Mouse (Mus musculus) neural tube, embryonic 15.5 days (tissue): ENCODE measurements around the gene Cntd1. TPM values are rescaled to one million over a fixed set of nuclear protein-coding genes. Genes with fewer than 3 reads are reported as not detected.

Experiments
- ATAC-seq: fragments of 200-750 bp; cut with Nextera tagmentation; 2 replicates; pipeline ENCODE4 v1.8.0; 2017; ENCODE audit warnings: mild to moderate bottlenecking, moderate TSS enrichment, moderate library complexity; ENCODE audit not compliant: low FRiP score
- H3K27ac ChIP-seq: fragments of 300-500 bp; sonication (generic); replicated peaks from 2 replicates; pipeline ENCODE4 v1.5.1; 2015; ENCODE audit warnings: mild to moderate bottlenecking, inconsistent platforms
- H3K27me3 ChIP-seq: fragments of 300-500 bp; sonication (generic); replicated peaks from 2 replicates; pipeline ENCODE4 v1.6.1; 2015; ENCODE audit warnings: inconsistent platforms
- H3K36me3 ChIP-seq: fragments of 300-500 bp; sonication (generic); 2 replicates; pipeline ENCODE4 v1.6.1; 2015; ENCODE audit warnings: inconsistent platforms
- H3K4me1 ChIP-seq: fragments of 300-500 bp; sonication (generic); 2 replicates; pipeline ENCODE4 v1.6.1; 2015; ENCODE audit warnings: inconsistent platforms
- H3K4me2 ChIP-seq: fragments of 300-500 bp; sonication (generic); 2 replicates; pipeline ENCODE4 v1.6.1; 2015; ENCODE audit warnings: inconsistent platforms, mild to moderate bottlenecking, moderate library complexity
- H3K4me3 ChIP-seq: fragments of 300-500 bp; sonication (generic); replicated peaks from 2 replicates; pipeline ENCODE4 v1.5.1; 2015; ENCODE audit warnings: mild to moderate bottlenecking, inconsistent platforms
- H3K9ac ChIP-seq: fragments of 300-500 bp; sonication (generic); replicated peaks from 2 replicates; pipeline ENCODE4 v1.6.1; 2015; ENCODE audit warnings: mild to moderate bottlenecking, inconsistent platforms
- H3K9me3 ChIP-seq: fragments of 300-500 bp; sonication (generic); replicated peaks from 2 replicates; pipeline ENCODE4 v1.6.1; 2016; ENCODE audit warnings: inconsistent platforms
- WGBS: fragments of 180-500 bp; shearing (Covaris S2); methylation state at CpG from one replicate; pipeline ENCODE4 v1.1.7; 2015; ENCODE audit warnings: mixed read lengths; 5-methylcytosine and 5-hydroxymethylcytosine counted together
- polyA plus RNA-seq: library from polyadenylated mRNA; unstranded; fragments of >200 nt; fragmentation: Nextera tagmentation; extraction: Ambion mirVana; gene quantifications from 2 replicates; pipeline ENCODE4 v1.2.1, GENCODE M21; 2015

The Cntd1 gene
- polyA plus RNA-seq, 1 experiment from 2014 or later = 0.77 TPM

DNA sequence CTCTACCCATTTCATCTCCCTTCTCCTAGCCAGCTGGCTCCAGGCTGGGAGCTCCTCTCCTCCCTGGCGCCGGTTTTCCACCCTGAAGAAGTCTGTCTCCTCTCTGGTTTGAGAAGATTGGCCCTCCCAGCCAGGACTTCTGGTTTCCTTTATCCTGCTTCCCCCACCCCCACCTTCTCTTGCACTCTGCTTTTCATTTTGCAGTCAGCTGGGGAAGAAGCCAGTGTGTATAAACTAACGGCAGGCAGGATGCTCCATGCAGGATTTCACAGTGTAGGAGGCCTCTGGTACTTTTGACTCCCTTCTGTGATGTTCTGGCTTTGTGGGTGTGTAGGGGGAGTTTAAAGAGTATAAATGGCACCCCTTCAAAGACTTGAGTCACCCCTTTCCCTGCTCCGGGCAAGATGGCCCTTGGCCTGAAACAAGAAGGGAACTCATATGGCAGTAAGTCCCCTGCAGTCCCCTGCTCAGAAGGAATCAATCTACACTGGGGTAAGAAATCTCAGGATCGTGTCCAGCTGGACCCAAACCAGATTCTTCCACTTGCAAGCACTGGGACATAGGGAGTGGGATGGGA, 40.7 kb upstream of the Cntd1 start:
- Histone ChIP-seq H3K36me3 (no peaks in the 10 kb centered on the region), H3K4me2 (no peak overlapping the region), H3K4me3 (no peak overlapping the region), H3K27ac (no peak overlapping the region), H3K27me3 (no peaks in the 10 kb centered on the region), H3K9ac (no peak overlapping the region), H3K9me3 (no peaks in the 10 kb centered on the region), H3K4me1 (no peaks in the 10 kb centered on the region)
- no peak for ATAC-seq
- WGBS = 72% methylated on average over 5 of the region's 5 CpGs

DNA sequence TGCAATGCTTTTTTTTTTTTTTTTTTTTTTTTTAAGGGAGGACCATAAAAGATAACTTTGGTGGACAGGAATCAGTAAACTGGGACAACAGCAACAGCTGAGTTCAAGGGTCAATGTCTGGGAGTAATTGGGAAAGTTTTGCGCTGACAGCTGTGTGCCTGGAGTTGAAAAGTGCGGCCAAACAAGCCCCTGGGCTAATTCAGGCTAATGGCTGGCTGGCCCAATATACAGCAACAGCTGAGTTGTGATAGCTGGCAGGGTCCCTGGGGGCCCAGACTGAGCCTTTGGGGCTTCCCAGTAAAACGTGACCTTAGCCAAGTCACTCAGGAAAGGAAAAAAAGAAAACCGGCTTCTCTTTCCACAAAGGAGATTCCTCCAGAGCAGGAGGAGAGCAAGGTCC, 33.7 kb upstream of the Cntd1 start:
- peaks cover 16% of the 10 kb centered on the region for H3K4me1 ChIP-seq
- ATAC-seq = no peak
- no peak overlapping the region for H3K9ac ChIP-seq
- no peak overlapping the region; the same call in 1 of the 2 replicates for H3K4me3 ChIP-seq
- WGBS = 24% methylated on average over 4 of the region's 4 CpGs
- H3K27me3 ChIP-seq = peaks cover 36% of the 10 kb centered on the region
- no peaks in the 10 kb centered on the region for H3K9me3 ChIP-seq
- H3K4me2 ChIP-seq = peak overlapping the region; percentile 92; the same call in 1 of the 2 replicates
- no peak overlapping the region for H3K27ac ChIP-seq
- H3K36me3 ChIP-seq = no peaks in the 10 kb centered on the region

DNA sequence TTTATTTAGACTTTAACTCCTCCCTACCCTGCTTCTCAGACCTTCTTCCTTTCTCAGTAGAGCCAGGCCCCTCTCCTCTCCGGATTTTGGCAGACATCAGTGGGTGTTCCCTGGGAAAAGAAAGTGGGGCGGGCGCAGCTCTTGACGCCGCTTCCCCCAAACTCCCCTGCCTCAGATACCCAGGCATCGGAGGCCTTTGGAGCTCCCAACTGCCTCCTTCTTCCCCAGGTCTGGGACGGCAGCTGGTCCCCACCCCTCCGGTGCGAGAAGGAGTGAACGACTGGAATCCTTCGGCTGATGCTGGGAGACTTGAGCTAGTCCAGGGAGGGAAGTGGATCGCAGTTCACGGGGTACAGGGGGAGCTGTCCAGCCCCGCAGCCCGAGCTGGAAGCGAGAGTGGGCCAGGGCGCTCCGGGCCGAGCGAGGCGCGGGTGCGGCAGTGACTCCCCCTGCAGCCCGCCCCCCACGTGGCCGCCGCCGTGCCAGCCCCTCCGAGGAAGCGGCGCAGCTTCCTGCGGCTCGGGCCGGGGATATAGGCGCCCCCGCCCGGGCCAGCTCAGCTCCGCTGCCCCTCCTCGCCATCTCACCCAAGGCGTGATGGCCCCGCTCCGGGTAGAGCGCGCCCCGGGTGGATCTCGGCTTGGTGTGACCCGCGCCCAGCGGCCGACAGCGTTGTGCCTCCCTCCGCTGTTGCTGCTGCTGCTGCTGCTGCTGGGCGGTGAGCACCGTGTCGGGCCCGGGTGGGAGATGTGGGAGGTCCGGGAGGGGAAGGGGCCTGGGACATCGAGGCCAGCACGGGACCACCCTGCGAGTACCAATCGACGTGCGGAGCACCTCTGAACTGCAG, 32.7 kb upstream of the Cntd1 start, which contains the start of gene Ramp2:
Gene Ramp2 (plus strand): TSS at position 174 of the 847 bp plus-strand sequence.
- peak; percentile 66 for ATAC-seq
- Histone ChIP-seq H3K4me3 (peak within 1 kb of the TSS; percentile 54), H3K36me3 (no peaks in the 10 kb centered on the region), H3K9ac (peak within 1 kb of the TSS; percentile 66), H3K4me2 (peak within 1 kb of the TSS; percentile 92), H3K27ac (peak within 1 kb of the TSS; percentile 42), H3K9me3 (no peaks in the 10 kb centered on the region), H3K27me3 (peaks cover 38% of the 10 kb centered on the region), H3K4me1 (peaks cover 16% of the 10 kb centered on the region)
- under 1% methylated on average over 54 of the region's 63 CpGs for WGBS

DNA sequence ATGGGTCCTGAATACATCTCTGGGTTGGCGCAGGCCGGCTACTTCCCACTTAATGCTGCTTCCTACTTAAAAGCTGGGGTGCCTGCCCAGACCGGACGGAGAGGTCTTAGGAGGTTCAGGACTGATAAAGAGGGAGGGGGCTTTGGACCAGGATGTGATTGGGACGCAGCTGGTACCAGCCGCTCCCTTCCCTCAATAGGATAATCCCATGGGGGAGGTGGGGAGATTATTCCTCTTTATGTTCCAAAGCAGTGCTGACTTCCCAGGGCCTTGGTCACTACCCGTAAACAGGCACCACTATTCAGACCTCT, 32.2 kb upstream of the Cntd1 start:
- Histone ChIP-seq H3K36me3 (no peaks in the 10 kb centered on the region), H3K4me2 (peak overlapping the region; percentile 92), H3K27me3 (peaks cover 41% of the 10 kb centered on the region), H3K9ac (peak overlapping the region; percentile 66), H3K9me3 (no peaks in the 10 kb centered on the region), H3K27ac (peak overlapping the region; percentile 42), H3K4me3 (peak overlapping the region; percentile 54), H3K4me1 (peaks cover 16% of the 10 kb centered on the region)
- WGBS = 7% methylated on average over 7 of the region's 7 CpGs
- ATAC-seq = peak; percentile 24; the same call in 1 of the 2 replicates

DNA sequence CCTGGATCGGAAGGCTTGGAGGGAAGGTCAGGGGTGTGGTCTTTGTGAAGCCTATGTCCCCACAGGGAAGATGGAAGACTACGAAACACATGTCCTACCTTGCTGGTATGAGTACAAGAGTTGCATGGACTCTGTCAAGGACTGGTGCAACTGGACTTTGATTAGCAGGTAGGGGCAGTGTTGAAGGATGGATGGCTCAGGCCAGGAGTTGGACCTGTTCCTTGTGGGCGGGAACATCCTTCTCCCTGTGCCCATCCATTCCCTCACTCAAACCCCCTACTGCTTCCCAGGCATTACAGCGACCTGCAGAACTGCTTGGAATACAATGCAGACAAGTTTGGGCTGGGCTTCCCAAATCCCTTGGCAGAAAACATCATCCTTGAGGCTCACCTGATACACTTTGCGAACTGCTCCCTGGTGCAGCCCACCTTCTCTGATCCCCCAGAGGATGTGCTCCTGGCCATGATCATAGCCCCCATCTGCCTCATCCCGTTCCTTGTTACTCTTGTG, 31.2 kb upstream of the Cntd1 start:
- H3K4me2 ChIP-seq = peak overlapping the region; percentile 92
- no peaks in the 10 kb centered on the region for H3K9me3 ChIP-seq
- 82% methylated on average over 6 of the region's 6 CpGs for WGBS
- H3K36me3 ChIP-seq = no peaks in the 10 kb centered on the region
- peak overlapping the region; percentile 54 for H3K4me3 ChIP-seq
- H3K4me1 ChIP-seq = peaks cover 20% of the 10 kb centered on the region
- peaks cover 41% of the 10 kb centered on the region for H3K27me3 ChIP-seq
- H3K27ac ChIP-seq = peak overlapping the region; percentile 42; the same call in 1 of the 2 replicates
- no peak overlapping the region for H3K9ac ChIP-seq
- no peak for ATAC-seq

DNA sequence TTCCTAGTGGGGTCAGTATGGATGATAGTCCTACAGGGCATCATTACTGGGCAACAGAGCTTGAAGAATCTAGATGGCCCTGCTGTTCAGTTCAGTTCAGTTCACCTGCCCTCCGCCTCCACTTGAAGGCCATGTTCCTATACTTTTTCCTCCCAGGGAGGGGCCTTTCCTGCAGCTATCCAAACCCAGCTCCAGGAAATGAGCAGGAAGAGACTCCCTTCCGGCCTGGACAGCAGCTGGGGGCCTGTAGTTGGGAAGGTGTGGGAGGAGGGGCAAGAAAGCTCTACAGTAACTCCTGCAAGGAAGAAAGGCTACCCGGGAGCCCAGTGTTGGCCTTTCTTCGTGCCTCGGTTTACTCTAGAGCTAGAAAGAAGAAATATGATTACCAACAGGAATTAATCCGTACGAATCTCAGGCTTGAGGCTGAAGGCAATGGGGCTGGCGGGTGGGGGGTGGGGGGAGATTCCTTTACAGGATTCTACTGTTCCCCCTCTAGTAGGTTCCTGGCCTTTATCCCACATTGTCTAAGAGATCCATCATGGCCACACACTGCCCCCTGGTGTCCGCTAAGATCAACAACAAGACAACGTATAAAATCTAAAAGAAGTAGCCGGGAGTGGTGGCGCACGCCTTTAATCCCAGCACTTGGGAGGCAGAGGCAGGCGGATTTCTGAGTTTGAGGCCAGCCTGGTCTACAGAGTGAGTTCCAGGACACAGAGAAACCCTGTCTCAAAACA, 30.4 kb upstream of the Cntd1 start:
- no peak for ATAC-seq
- H3K4me1 ChIP-seq = peaks cover 26% of the 10 kb centered on the region
- H3K27ac ChIP-seq = no peak overlapping the region
- 37% methylated on average over 14 of the region's 14 CpGs for WGBS
- no peaks in the 10 kb centered on the region for H3K36me3 ChIP-seq
- peaks cover 41% of the 10 kb centered on the region for H3K27me3 ChIP-seq
- peak overlapping the region; percentile 92; the same call in 1 of the 2 replicates for H3K4me2 ChIP-seq
- H3K4me3 ChIP-seq = 0 out of 2 replicates have a peak overlapping the region, but pooled peaks have one; percentile 54
- H3K9ac ChIP-seq = no peak overlapping the region
- H3K9me3 ChIP-seq = no peaks in the 10 kb centered on the region

DNA sequence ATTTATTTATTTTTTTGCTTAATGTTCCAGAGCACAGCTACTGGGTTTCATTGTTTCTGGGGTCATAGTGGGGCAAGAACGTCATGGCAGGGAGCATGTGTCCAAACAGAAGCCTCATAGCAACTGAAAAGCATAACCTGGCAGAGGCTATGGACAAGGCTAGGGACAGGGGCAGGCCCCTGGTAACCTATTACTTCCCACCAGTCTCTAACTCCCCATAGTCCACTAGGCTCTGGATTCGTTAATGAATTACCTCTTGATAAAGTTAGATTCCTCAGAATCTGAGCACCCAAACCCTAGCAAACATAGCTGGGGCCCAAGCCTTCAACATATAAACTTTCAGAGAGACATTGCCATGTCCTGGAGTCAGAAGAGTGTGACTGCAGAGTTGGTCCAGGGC, 27.8 kb upstream of the Cntd1 start:
- H3K36me3 ChIP-seq = peaks cover 2% of the 10 kb centered on the region; the same call in 1 of the 2 replicates
- no peak overlapping the region for H3K4me2 ChIP-seq
- no peak overlapping the region for H3K4me3 ChIP-seq
- H3K27me3 ChIP-seq = peaks cover 17% of the 10 kb centered on the region
- WGBS = 74% methylated on average over 2 of the region's 2 CpGs
- ATAC-seq = no peak
- H3K9me3 ChIP-seq = no peaks in the 10 kb centered on the region
- H3K4me1 ChIP-seq = peaks cover 29% of the 10 kb centered on the region
- no peak overlapping the region for H3K9ac ChIP-seq
- H3K27ac ChIP-seq = no peak overlapping the region

DNA sequence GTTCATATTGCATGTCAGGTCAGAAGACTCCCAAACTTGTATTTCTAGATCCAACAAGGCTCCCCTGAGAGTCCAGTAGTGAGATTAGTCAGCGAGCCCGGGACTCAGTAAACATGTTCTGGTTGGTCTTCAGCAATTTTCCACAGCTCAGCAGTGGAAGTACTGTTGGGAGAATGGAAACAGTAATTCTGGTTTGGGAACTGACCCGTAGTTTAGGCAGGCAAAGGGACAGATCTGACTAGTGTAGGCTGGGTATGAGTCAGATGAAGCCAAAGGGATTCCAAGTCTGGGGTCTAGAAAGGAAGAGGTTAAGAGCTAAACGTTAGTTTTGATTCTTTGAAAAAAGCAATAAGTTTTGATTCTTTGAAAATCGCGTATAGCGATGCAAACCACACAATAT, 25.9 kb upstream of the Cntd1 start:
- Histone ChIP-seq H3K27me3 (peaks cover 6% of the 10 kb centered on the region), H3K9ac (peak overlapping the region; percentile 98), H3K4me3 (peak overlapping the region; percentile 94), H3K36me3 (peaks cover 10% of the 10 kb centered on the region), H3K27ac (peak overlapping the region; percentile 93), H3K9me3 (no peaks in the 10 kb centered on the region), H3K4me2 (peak overlapping the region; percentile 96), H3K4me1 (peaks cover 19% of the 10 kb centered on the region)
- ATAC-seq = no peak
- 14% methylated on average over 7 of the region's 7 CpGs for WGBS

DNA sequence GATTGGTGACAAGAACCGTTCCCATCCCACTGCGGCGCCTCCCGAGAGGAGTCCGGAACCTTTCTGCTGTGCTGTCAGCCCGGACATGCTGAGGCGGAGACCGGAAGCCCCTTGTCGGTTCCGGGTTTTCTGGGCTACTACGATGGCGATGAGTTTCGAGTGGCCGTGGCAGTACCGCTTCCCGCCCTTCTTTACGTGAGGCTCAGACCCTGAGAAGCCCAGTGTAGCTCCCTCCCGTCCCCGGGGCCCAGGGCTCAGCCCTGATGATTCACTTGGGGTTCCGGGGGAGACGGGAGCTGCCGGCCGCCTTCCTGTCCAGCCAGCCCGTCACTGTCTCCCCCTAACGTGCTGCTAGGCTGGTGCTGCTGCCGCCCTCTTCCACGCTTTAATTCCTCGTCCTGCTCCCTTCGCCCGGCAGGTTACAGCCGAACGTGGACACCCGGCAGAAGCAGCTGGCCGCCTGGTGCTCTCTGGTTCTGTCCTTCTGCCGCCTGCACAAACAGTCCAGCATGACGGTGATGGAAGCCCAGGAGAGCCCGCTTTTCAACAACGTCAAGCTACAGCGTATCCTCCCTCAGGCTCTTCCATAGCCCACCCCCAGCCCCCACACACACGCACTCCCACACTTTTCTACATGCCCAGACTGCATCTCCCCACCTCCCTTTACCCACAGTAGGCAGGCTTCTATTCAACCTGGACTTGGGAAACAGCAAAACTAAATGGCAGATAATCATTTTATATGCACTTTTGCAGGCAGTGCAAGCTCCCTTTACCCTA, 25.0 kb upstream of the Cntd1 start, which contains the start of gene Vps25:
Gene Vps25 (plus strand): TSS at position 95 of the 777 bp plus-strand sequence.
- Histone ChIP-seq H3K4me1 (peaks cover 19% of the 10 kb centered on the region), H3K36me3 (peaks cover 16% of the 10 kb centered on the region), H3K9ac (peak within 1 kb of the TSS; percentile 98), H3K27ac (peak within 1 kb of the TSS; percentile 93), H3K4me2 (peak within 1 kb of the TSS; percentile 96), H3K27me3 (peaks cover 5% of the 10 kb centered on the region; the same call in 1 of the 2 replicates), H3K9me3 (no peaks in the 10 kb centered on the region), H3K4me3 (peak within 1 kb of the TSS; percentile 94)
- WGBS = 0% methylated on average over 38 of the region's 40 CpGs
- ATAC-seq = peak; percentile 85

DNA sequence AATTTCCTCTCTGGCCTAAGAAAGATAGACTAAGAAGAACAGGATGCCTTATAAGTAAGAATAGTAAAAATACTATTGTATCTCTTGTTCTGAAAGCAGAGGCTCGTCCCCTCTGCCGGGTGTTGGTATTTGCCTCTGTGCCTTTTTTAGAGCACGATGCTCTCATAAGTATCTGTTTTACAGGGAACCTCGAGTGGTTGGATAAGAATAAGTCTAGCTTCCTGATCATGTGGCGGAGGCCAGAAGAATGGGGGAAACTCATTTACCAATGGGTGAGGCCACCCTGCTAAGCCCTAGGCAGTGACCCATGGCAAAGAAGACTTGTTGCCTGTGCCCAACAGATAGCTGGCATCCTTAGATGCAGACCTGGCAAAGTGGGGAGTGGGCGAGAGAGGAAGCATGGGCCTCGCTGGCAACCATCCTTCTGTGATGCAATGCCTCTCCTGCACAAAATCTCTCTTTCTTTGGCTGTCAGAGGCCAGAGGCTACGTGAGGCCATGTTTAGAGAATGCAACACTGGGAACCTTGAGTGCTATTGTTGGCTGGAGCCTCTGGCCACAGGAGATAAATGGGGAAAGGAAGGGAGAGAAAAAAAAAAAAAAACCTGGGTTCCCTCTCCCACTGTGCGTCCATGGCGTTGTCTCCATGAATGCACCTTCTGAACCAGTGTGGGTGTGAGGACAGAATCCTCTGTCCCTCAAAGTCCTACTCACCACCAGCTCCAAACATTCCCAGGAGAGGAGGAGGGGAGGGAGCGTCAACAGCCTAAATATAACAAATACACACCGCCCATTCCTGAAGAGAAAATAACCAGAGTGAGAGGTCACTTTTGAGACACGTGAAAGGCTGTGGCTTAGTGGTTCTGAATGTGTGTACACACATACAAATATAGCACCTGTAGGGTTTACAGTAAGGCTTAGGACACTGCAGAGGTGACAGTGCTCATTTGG, 22.7 kb upstream of the Cntd1 start:
- no peak overlapping the region for H3K4me2 ChIP-seq
- peaks cover 40% of the 10 kb centered on the region for H3K4me1 ChIP-seq
- peaks cover 11% of the 10 kb centered on the region for H3K27me3 ChIP-seq
- H3K4me3 ChIP-seq = no peak overlapping the region
- H3K9ac ChIP-seq = no peak overlapping the region
- WGBS = 92% methylated on average over 13 of the region's 13 CpGs
- no peak overlapping the region for H3K27ac ChIP-seq
- ATAC-seq = no peak
- H3K9me3 ChIP-seq = no peaks in the 10 kb centered on the region
- peaks cover 21% of the 10 kb centered on the region for H3K36me3 ChIP-seq
